Mouse (Mus musculus): ENCODE results near the gene Celf5. TPM values are rescaled to one million over a fixed set of nuclear protein-coding genes. Genes with fewer than 3 reads are reported as not detected.

Gene Celf5
- polyA plus RNA-seq, 1 experiment from 2014 or later = not detected

GRCm38 (mm10) chr10:81426081-81426671 lies 56.3 kb downstream of the Celf5 start:
- ATAC-seq (ENCODE audit: insufficient read depth) = no peak
- H3K4me2 ChIP-seq = peak overlapping the region; percentile 69
- no peaks in the 10 kb centered on the region for H3K36me3 ChIP-seq (replicated peaks)
- H3K9ac ChIP-seq = peak overlapping the region; percentile 42; the same call in 1 of the 2 replicates
- H3K27me3 ChIP-seq = peaks cover 84% of the 10 kb centered on the region
- WGBS (ENCODE audit: insufficient replicate concordance) = 1% methylated on average over 28 of the region's 33 CpGs
- H3K4me3 ChIP-seq (replicated peaks) = peak overlapping the region; percentile 59
- peaks cover 53% of the 10 kb centered on the region for H3K4me1 ChIP-seq (replicated peaks)
- H3K9me3 ChIP-seq (replicated peaks) = no peaks in the 10 kb centered on the region
- no peak overlapping the region for H3K27ac ChIP-seq (replicated peaks)

GRCm38 (mm10) chr10:81425236-81425850 lies 57.2 kb downstream of the Celf5 start:
- H3K27ac ChIP-seq (replicated peaks) = peak overlapping the region; percentile 9; the same call in 1 of the 2 replicates
- no peak for ATAC-seq (ENCODE audit: insufficient read depth)
- H3K9me3 ChIP-seq (replicated peaks) = no peaks in the 10 kb centered on the region
- no peak overlapping the region for H3K9ac ChIP-seq
- H3K4me2 ChIP-seq = peak overlapping the region; percentile 69; the same call in 1 of the 2 replicates
- 46% methylated on average over 10 of the region's 10 CpGs for WGBS (ENCODE audit: insufficient replicate concordance)
- H3K4me3 ChIP-seq (replicated peaks) = no peak overlapping the region
- peaks cover 45% of the 10 kb centered on the region for H3K4me1 ChIP-seq (replicated peaks)
- H3K27me3 ChIP-seq = peaks cover 76% of the 10 kb centered on the region
- no peaks in the 10 kb centered on the region for H3K36me3 ChIP-seq (replicated peaks)

- Histone ChIP-seq H3K9me3 (replicated peaks) (no peaks in the 10 kb centered on the region), H3K9ac (no peak overlapping the region), H3K4me2 (peak overlapping the region; percentile 15; the same call in 1 of the 2 replicates), H3K27me3 (peaks cover 67% of the 10 kb centered on the region), H3K4me1 (replicated peaks) (peaks cover 44% of the 10 kb centered on the region), H3K27ac (replicated peaks) (no peak overlapping the region), H3K4me3 (replicated peaks) (no peak overlapping the region), H3K36me3 (replicated peaks) (no peaks in the 10 kb centered on the region)
- ATAC-seq (ENCODE audit: insufficient read depth) = no peak
- WGBS (ENCODE audit: insufficient replicate concordance) = 9% methylated on average over 25 of the region's 25 CpGs
Measured at GRCm38 (mm10) chr10:81424246-81425051, 58.1 kb downstream of the Celf5 start.

GRCm38 (mm10) chr10:81423476-81424245 lies 58.8 kb downstream of the Celf5 start:
- WGBS (ENCODE audit: insufficient replicate concordance) = 45% methylated on average over 4 of the region's 4 CpGs
- ATAC-seq (ENCODE audit: insufficient read depth) = no peak
- no peak overlapping the region for H3K4me2 ChIP-seq
- H3K9me3 ChIP-seq (replicated peaks) = no peaks in the 10 kb centered on the region
- no peaks in the 10 kb centered on the region for H3K36me3 ChIP-seq (replicated peaks)
- peaks cover 59% of the 10 kb centered on the region for H3K27me3 ChIP-seq
- H3K4me3 ChIP-seq (replicated peaks) = no peak overlapping the region
- H3K9ac ChIP-seq = no peak overlapping the region
- H3K27ac ChIP-seq (replicated peaks) = no peak overlapping the region
- H3K4me1 ChIP-seq (replicated peaks) = peaks cover 45% of the 10 kb centered on the region

- H3K27ac ChIP-seq (replicated peaks) = no peak overlapping the region
- H3K4me1 ChIP-seq (replicated peaks) = peaks cover 47% of the 10 kb centered on the region
- H3K36me3 ChIP-seq (replicated peaks) = no peaks in the 10 kb centered on the region
- no peak overlapping the region for H3K4me3 ChIP-seq (replicated peaks)
- ATAC-seq (ENCODE audit: insufficient read depth) = no peak
- H3K27me3 ChIP-seq = peaks cover 59% of the 10 kb centered on the region
- no peak overlapping the region for H3K4me2 ChIP-seq
- 71% methylated on average over 3 of the region's 3 CpGs for WGBS (ENCODE audit: insufficient replicate concordance)
- no peaks in the 10 kb centered on the region for H3K9me3 ChIP-seq (replicated peaks)
- no peak overlapping the region for H3K9ac ChIP-seq
Measured at GRCm38 (mm10) chr10:81422661-81423217, 59.8 kb downstream of the Celf5 start.

- peaks cover 45% of the 10 kb centered on the region for H3K4me1 ChIP-seq (replicated peaks)
Measured at GRCm38 (mm10) chr10:81422191-81422590, 60.3 kb downstream of the Celf5 start.

GRCm38 (mm10) chr10:81421797-81422100 lies 60.8 kb downstream of the Celf5 start:
- WGBS (ENCODE audit: insufficient replicate concordance) = 48% methylated on average over 5 of the region's 5 CpGs
- Histone ChIP-seq H3K9me3 (replicated peaks) (no peaks in the 10 kb centered on the region), H3K4me3 (replicated peaks) (no peak overlapping the region), H3K9ac (no peak overlapping the region), H3K4me1 (replicated peaks) (peaks cover 45% of the 10 kb centered on the region), H3K27me3 (peaks cover 59% of the 10 kb centered on the region), H3K27ac (replicated peaks) (no peak overlapping the region), H3K36me3 (replicated peaks) (no peaks in the 10 kb centered on the region), H3K4me2 (no peak overlapping the region)
- ATAC-seq (ENCODE audit: insufficient read depth) = no peak

More at GRCm38 (mm10) chr10:81422191-81422590, 60.3 kb downstream of the Celf5 start:
- Histone ChIP-seq H3K27ac (replicated peaks) (no peak overlapping the region), H3K36me3 (replicated peaks) (no peaks in the 10 kb centered on the region), H3K27me3 (peaks cover 59% of the 10 kb centered on the region), H3K4me2 (no peak overlapping the region), H3K9ac (no peak overlapping the region), H3K9me3 (replicated peaks) (no peaks in the 10 kb centered on the region), H3K4me3 (replicated peaks) (no peak overlapping the region)
- 60% methylated on average over 6 of the region's 6 CpGs for WGBS (ENCODE audit: insufficient replicate concordance)
- ATAC-seq (ENCODE audit: insufficient read depth) = no peak

GRCm38 (mm10) chr10:81421041-81421796 lies 61.3 kb downstream of the Celf5 start:
- 51% methylated on average over 4 of the region's 4 CpGs for whole genome bisulfite sequencing (ENCODE audit: insufficient replicate concordance)
- Histone ChIP-seq H3K36me3 (replicated peaks) (no peaks in the 10 kb centered on the region), H3K9me3 (replicated peaks) (no peaks in the 10 kb centered on the region), H3K4me3 (replicated peaks) (no peak overlapping the region), H3K4me1 (replicated peaks) (peaks cover 45% of the 10 kb centered on the region), H3K27me3 (peaks cover 58% of the 10 kb centered on the region), H3K9ac (no peak overlapping the region), H3K27ac (replicated peaks) (no peak overlapping the region), H3K4me2 (no peak overlapping the region)
- ATAC-seq (ENCODE audit: insufficient read depth) = no peak

- no peak for ATAC-seq (ENCODE audit: insufficient read depth)
- H3K9me3 ChIP-seq (replicated peaks) = no peaks in the 10 kb centered on the region
- H3K27me3 ChIP-seq = peaks cover 49% of the 10 kb centered on the region
- WGBS (ENCODE audit: insufficient replicate concordance) = 85% methylated on average over 40 of the region's 40 CpGs
- no peak overlapping the region for H3K9ac ChIP-seq
- no peaks in the 10 kb centered on the region for H3K36me3 ChIP-seq (replicated peaks)
- H3K4me1 ChIP-seq (replicated peaks) = peaks cover 42% of the 10 kb centered on the region
- H3K4me2 ChIP-seq = no peak overlapping the region
- H3K4me3 ChIP-seq (replicated peaks) = no peak overlapping the region
- no peak overlapping the region for H3K27ac ChIP-seq (replicated peaks)
Measured at GRCm38 (mm10) chr10:81420191-81420767, 62.2 kb downstream of the Celf5 start.
